Mouse (Mus musculus) megakaryocyte, embryonic 14.5 days (primary cell): ENCODE results near the gene Olfr631.

Experiments used
- FLI1 ChIP-seq: IDR thresholded peaks from 2 replicates; pipeline ENCODE4 v1.6.1; 2012; ENCODE audit warnings: low read length, inconsistent platforms, mixed read lengths
- GATA1 ChIP-seq: IDR thresholded peaks from 3 replicates; pipeline ENCODE4 v1.6.1; 2012; ENCODE audit warnings: mixed read lengths, low read length, inconsistent platforms, borderline replicate concordance

DNA sequence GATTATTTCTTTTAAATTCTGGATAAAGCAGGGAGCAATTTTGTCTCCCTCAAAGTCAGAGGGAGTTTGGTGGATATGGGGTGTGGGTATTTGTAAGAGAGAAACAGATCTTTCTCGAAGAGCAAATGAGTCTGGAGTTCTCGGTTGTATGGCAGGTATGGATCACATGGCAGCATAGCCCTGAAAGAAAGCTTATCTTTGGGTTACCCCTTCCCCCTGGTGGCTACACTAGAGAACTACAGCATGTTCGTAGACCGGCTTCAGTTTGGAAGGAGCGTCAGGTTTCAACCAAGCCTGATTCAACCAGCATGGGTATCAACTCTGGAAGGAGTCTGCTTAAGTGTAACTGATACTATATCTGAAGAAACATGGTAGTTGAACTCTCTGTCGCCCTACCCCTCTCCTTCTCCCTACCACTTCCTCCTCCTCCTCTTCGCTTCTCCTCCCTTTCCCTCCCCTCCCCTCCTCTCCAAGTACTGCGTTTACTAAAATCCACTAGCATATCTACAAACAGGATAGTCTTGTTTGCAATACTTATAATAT, 15.6 kb upstream of the Olfr631 start:
- TF ChIP-seq GATA1, result no peak
- no peak for TF ChIP-seq FLI1
